ENCODE assay signal across 20 mouse cellular contexts in the genomic region with DNA sequence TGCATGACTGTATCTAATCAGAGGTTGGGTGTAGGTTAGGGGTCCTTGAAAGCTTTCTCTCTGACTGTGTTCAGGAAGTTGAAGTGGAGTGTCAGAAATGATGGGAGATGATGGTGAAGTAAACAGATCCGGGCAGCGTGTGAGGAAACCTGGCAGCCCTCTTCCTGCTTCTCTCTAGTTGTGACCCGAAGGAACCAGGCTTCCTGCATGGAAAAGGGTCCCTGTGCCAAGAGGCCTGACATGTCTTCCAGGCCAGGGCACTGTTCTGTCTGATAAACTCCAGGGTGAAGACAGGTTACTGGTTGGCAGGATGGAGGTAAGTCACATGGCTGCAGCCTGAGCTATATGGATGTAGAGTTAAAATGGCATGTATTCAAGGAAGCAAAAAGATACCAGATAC. TPM values are rescaled to one million over a fixed set of nuclear protein-coding genes. Genes with fewer than 3 reads are reported as not detected.
DNase-seq lines count a peak whose midpoint lies in the region; ATAC-seq and TF ChIP-seq lines count a peak whose summit lies in the region.
"Had no signal": no experiment of that assay in that cellular context is flagged by ENCODE, and none has a peak within 500 bp of the region (broad histone marks: within the 10 kb centered on the region; RNA-seq: fewer than 3 reads in every experiment).

No protein-coding gene starts in this region.

- no peak overlapping the region for H3K9ac ChIP-seq in heart, embryonic 16.5 days (ENCODE audit: low read length)
- no peak overlapping the region for H3K9ac ChIP-seq in kidney, postnatal 0 days (ENCODE audit: low read depth, low read length)
- H3K9ac ChIP-seq in midbrain, embryonic 11.5 days (ENCODE audit: low read length) = no peak overlapping the region
- no peak overlapping the region for H3K9ac ChIP-seq in midbrain, postnatal 0 days (replicated peaks; ENCODE audit: low read length, poor library complexity, severe bottlenecking)
- H3K9ac ChIP-seq: heart, embryonic 13.5 days; hindbrain, embryonic 14.5 days had no signal

- peaks cover 8% of the 10 kb centered on the region for H3K4me1 ChIP-seq in heart, embryonic 16.5 days (ENCODE audit: control insufficient read depth, insufficient read depth, low read length)
- peaks cover 70% of the 10 kb centered on the region for H3K4me1 ChIP-seq in kidney, postnatal 0 days (replicated peaks; ENCODE audit: insufficient read depth, low read length)
- H3K4me1 ChIP-seq in midbrain, embryonic 11.5 days (ENCODE audit: control insufficient read depth, insufficient read depth, low read length) = peaks cover 9% of the 10 kb centered on the region; the same call in 1 of the 2 replicates
- no peaks in the 10 kb centered on the region for H3K4me1 ChIP-seq in midbrain, postnatal 0 days (ENCODE audit: insufficient read depth, low read length)

- no peaks in the 10 kb centered on the region for H3K36me3 ChIP-seq in heart, embryonic 16.5 days (ENCODE audit: control insufficient read depth, insufficient read depth)
- no peaks in the 10 kb centered on the region for H3K36me3 ChIP-seq in kidney, postnatal 0 days (ENCODE audit: insufficient read depth, low read length)
- H3K36me3 ChIP-seq in midbrain, embryonic 11.5 days (ENCODE audit: control insufficient read depth, insufficient read depth, low read length) = no peaks in the 10 kb centered on the region
- no peaks in the 10 kb centered on the region for H3K36me3 ChIP-seq in midbrain, postnatal 0 days (ENCODE audit: insufficient read depth, low read length)
- H3K36me3 ChIP-seq: hindbrain, embryonic 10.5 days had no signal

- ATAC-seq in heart, embryonic 16.5 days (replicated peaks; ENCODE audit: extremely low read depth, insufficient read depth, low FRiP score) = 0 out of 2 replicates have a peak, but pooled peaks have one; percentile 45
- ATAC-seq in kidney, postnatal 0 days (replicated peaks; ENCODE audit: low FRiP score, low read depth) = no peak
- no peak for ATAC-seq in midbrain, embryonic 11.5 days (ENCODE audit: low FRiP score)
- no peak for ATAC-seq in midbrain, postnatal 0 days (ENCODE audit: low FRiP score)
- ATAC-seq: activated CD4-positive, CD25-positive, alpha-beta regulatory T cell, adult 4 months; forebrain, embryonic 14.5 days; Patski had no signal

- no peak for TF ChIP-seq CTCF in kidney, postnatal 0 days (IDR thresholded peaks at IDR 0.05; ENCODE audit: low read depth)
- TF ChIP-seq CTCF in midbrain, postnatal 0 days (IDR thresholded peaks at IDR 0.05) = no peak

- H3K9me3 ChIP-seq in heart, embryonic 16.5 days (replicated peaks; ENCODE audit: control insufficient read depth, low read length) = no peaks in the 10 kb centered on the region
- H3K9me3 ChIP-seq in kidney, postnatal 0 days (replicated peaks; ENCODE audit: low read length) = no peaks in the 10 kb centered on the region
- H3K9me3 ChIP-seq in midbrain, embryonic 11.5 days (ENCODE audit: control insufficient read depth, low read length) = no peaks in the 10 kb centered on the region
- H3K9me3 ChIP-seq in midbrain, postnatal 0 days (ENCODE audit: low read length) = 0 out of 2 replicates have a peak, but pooled peaks cover 2% of the 10 kb centered on the region
- H3K9me3 ChIP-seq: embryonic facial prominence, embryonic 10.5 days; heart, embryonic 13.5 days; hindbrain, embryonic 10.5 days had no signal

- no peak overlapping the region for H3K4me2 ChIP-seq in heart, embryonic 16.5 days (ENCODE audit: low read depth, low read length)
- no peak overlapping the region for H3K4me2 ChIP-seq in kidney, postnatal 0 days (ENCODE audit: low read length)
- no peak overlapping the region for H3K4me2 ChIP-seq in midbrain, embryonic 11.5 days
- H3K4me2 ChIP-seq in midbrain, postnatal 0 days (ENCODE audit: low read depth, low read length, poor library complexity, severe bottlenecking) = no peak overlapping the region
- H3K4me2 ChIP-seq: heart, embryonic 13.5 days; hindbrain, embryonic 14.5 days had no signal

- H3K27me3 ChIP-seq in heart, embryonic 16.5 days (ENCODE audit: control insufficient read depth, insufficient read depth, low read length) = no peaks in the 10 kb centered on the region
- H3K27me3 ChIP-seq in kidney, postnatal 0 days (ENCODE audit: insufficient read depth, low read length) = no peaks in the 10 kb centered on the region
- H3K27me3 ChIP-seq in midbrain, embryonic 11.5 days (ENCODE audit: control insufficient read depth, insufficient read depth, low read length) = peaks cover 61% of the 10 kb centered on the region
- H3K27me3 ChIP-seq in midbrain, postnatal 0 days (ENCODE audit: insufficient read depth, low read length) = no peaks in the 10 kb centered on the region
- H3K27me3 ChIP-seq: CH12.LX, Patski had no signal

- DNase-seq in heart, postnatal 25 days (ENCODE audit: low spot score) = no peak
- DNase-seq in kidney, postnatal 0 days (ENCODE audit: low spot score) = no peak
- no peak for DNase-seq in kidney, adult 8-10 months
- DNase-seq in midbrain, embryonic 11.5 days (ENCODE audit: low spot score, missing footprints) = peak; percentile 72
- DNase-seq in midbrain, postnatal 0 days (ENCODE audit: low spot score) = no peak
- DNase-seq: adrenal gland, adult 2 months; adrenal gland, postnatal 36 days; cerebellum, adult 2 months; gastrocnemius, adult 2 months; gastrocnemius, postnatal 25 days; heart, postnatal 10 days had no signal

- no peak overlapping the region for H3K4me3 ChIP-seq in heart, embryonic 16.5 days (ENCODE audit: low read length)
- H3K4me3 ChIP-seq in kidney, postnatal 0 days (replicated peaks; ENCODE audit: low read depth, low read length) = no peak overlapping the region
- no peak overlapping the region for H3K4me3 ChIP-seq in midbrain, embryonic 11.5 days (ENCODE audit: low read depth, low read length)
- no peak overlapping the region for H3K4me3 ChIP-seq in midbrain, postnatal 0 days (ENCODE audit: low read depth, low read length)
- H3K4me3 ChIP-seq: embryonic facial prominence, embryonic 10.5 days; gastrocnemius, adult 2 months; heart, embryonic 13.5 days; hindbrain, embryonic 10.5 days had no signal

- intact Hi-C loops in heart, postnatal 25 days (cut with DNase I) = loop anchor here (5.0 kb wide), 1 partner anchor 131 kb away; no protein-coding TSS in a partner anchor

- 52% methylated on average over 3 of the region's 3 CpGs for WGBS in heart, embryonic 16.5 days
- WGBS in kidney, postnatal 0 days = 57% methylated on average over 3 of the region's 3 CpGs
- 90% methylated on average over 3 of the region's 3 CpGs for WGBS in midbrain, embryonic 11.5 days
- 94% methylated on average over 3 of the region's 3 CpGs for WGBS in midbrain, postnatal 0 days

- no peak overlapping the region for H3K27ac ChIP-seq in heart, embryonic 16.5 days (ENCODE audit: low read length)
- peak overlapping the region; percentile 82 for H3K27ac ChIP-seq in kidney, postnatal 0 days
- no peak overlapping the region for H3K27ac ChIP-seq in midbrain, embryonic 11.5 days (ENCODE audit: low read depth, low read length)
- no peak overlapping the region for H3K27ac ChIP-seq in midbrain, postnatal 0 days (ENCODE audit: low read depth, low read length)
- H3K27ac ChIP-seq: embryonic facial prominence, embryonic 10.5 days; gastrocnemius, adult 2 months; heart, embryonic 13.5 days; hindbrain, embryonic 10.5 days; hindbrain, embryonic 14.5 days had no signal

RNA-seq across cellular contexts. Expression of a gene that starts 13.3 kb away (rescaled TPM):
- 23.4 and 23.7 TPM in 2 replicates for polyA plus RNA-seq in heart, embryonic 16.5 days (2015; fragmentation: Nextera tagmentation; extraction: Ambion mirVana)
- total RNA-seq in heart, postnatal 25 days (2021) = 1 to 10 TPM; 4.5 to 6.4 TPM
- polyA plus RNA-seq in kidney, postnatal 0 days (2015; fragmentation: Nextera tagmentation; extraction: Ambion mirVana) = 51.5 and 58.4 TPM in 2 replicates
- polyA plus RNA-seq in midbrain, embryonic 11.5 days (2014; fragmentation: Nextera tagmentation; extraction: Ambion mirVana) = 17.0 and 17.3 TPM in 2 replicates
- total RNA-seq in midbrain, postnatal 0 days (2014; rRNA removed) = 23.9 and 25.8 TPM in 2 replicates
- 10.7 and 12.0 TPM in 2 replicates for polyA plus RNA-seq in midbrain, postnatal 0 days (2015; fragmentation: Nextera tagmentation; extraction: Ambion mirVana)
- total RNA-seq: CH12.LX had no signal
- polyA plus RNA-seq: activated CD4-positive, CD25-positive, alpha-beta regulatory T cell, adult 4 months had no signal
